Mouse (Mus musculus) intestine, embryonic 15.5 days (tissue): ENCODE data around the gene Mus81. TPM values are rescaled to one million over a fixed set of nuclear protein-coding genes. Genes with fewer than 3 reads are reported as not detected.

Experiments used
- ATAC-seq: fragments of 200-750 bp; cut with Nextera tagmentation; 2 replicates; pipeline ENCODE4 v1.8.0; 2017; ENCODE audit warnings: moderate TSS enrichment, moderate library complexity
- H3K27ac ChIP-seq: fragments of 300-500 bp; sonication (generic); 2 replicates; pipeline ENCODE4 v1.5.1; 2015; ENCODE audit warnings: mild to moderate bottlenecking, inconsistent platforms
- H3K27me3 ChIP-seq: fragments of 300-500 bp; sonication (generic); replicated peaks from 2 replicates; pipeline ENCODE4 v1.6.1; 2015; ENCODE audit warnings: inconsistent platforms
- H3K36me3 ChIP-seq: fragments of 300-500 bp; sonication (generic); 2 replicates; pipeline ENCODE4 v1.6.1; 2015; ENCODE audit warnings: inconsistent platforms
- H3K4me1 ChIP-seq: fragments of 300-500 bp; sonication (generic); replicated peaks from 2 replicates; pipeline ENCODE4 v1.6.1; 2015; ENCODE audit warnings: inconsistent platforms
- H3K4me2 ChIP-seq: fragments of 300-500 bp; sonication (generic); replicated peaks from 2 replicates; pipeline ENCODE4 v1.6.1; 2015; ENCODE audit warnings: mild to moderate bottlenecking, inconsistent platforms
- H3K4me3 ChIP-seq: fragments of 300-500 bp; sonication (generic); replicated peaks from 2 replicates; pipeline ENCODE4 v1.5.1; 2015; ENCODE audit warnings: inconsistent platforms
- H3K9ac ChIP-seq: fragments of 300-500 bp; sonication (generic); 2 replicates; pipeline ENCODE4 v1.6.1; 2015; ENCODE audit warnings: inconsistent platforms
- H3K9me3 ChIP-seq: fragments of 300-500 bp; sonication (generic); 2 replicates; pipeline ENCODE4 v1.6.1; 2016; ENCODE audit warnings: inconsistent platforms
- WGBS: fragments of 180-500 bp; shearing (Covaris S2); methylation state at CpG from one replicate; pipeline ENCODE4 v1.1.7; 2015; 5-methylcytosine and 5-hydroxymethylcytosine counted together
- polyA plus RNA-seq: library from polyadenylated mRNA; unstranded; fragments of >200 nt; fragmentation: Nextera tagmentation; extraction: Ambion mirVana; gene quantifications from 2 replicates; pipeline ENCODE4 v1.2.1, GENCODE M21; 2015

Mus81 gene
- polyA plus RNA-seq = 29.5 and 29.8 TPM in 2 replicates

DNA sequence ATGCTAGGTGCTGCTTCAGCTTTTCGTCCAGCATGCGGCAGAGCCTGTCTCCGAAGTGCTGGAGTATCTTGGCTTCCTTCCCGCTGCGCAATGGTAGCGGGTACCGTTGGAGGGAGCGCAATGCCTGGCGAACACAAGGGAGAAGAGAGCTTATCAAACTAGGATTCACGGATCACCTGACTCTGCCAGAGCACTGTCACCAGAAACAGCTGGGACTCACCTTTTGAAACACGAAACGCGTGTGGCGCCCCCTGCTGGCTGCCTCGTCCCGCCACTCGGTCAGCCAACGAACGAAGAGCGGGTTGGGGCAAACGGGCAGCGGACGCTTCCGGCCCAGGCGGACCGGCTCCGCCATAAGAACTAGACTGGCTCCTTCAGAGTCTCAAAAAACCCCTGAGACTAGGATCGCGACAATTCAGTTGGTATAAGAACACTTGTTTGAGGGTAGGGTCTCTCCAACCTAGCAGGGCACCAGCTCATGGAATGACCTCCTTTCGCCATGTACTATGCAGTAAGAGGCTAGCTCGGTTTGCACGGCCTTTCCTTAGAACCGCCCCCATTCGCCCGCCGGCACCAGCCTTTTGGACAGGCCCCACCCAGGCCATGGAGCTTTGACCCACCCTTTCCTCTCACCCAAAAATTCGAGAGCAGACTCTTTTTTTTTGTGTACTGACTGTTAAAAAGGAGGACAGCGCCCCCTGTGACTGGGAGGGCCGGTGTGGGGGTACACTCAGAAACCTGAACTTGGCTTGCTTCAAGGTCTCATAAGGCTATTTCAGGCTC is at the start of gene Mus81:
TSS of gene Mus81 (minus strand) at position 635 of the 783 bp plus-strand sequence.
- Histone ChIP-seq H3K27ac (peak within 1 kb of the TSS; percentile 99), H3K36me3 (peaks cover 10% of the 10 kb centered on the region), H3K27me3 (no peaks in the 10 kb centered on the region), H3K4me1 (peaks cover 26% of the 10 kb centered on the region), H3K4me2 (peak within 1 kb of the TSS; percentile 87), H3K9me3 (no peaks in the 10 kb centered on the region), H3K4me3 (peak within 1 kb of the TSS; percentile 53), H3K9ac (peak within 1 kb of the TSS; percentile 58)
- WGBS = under 1% methylated on average over 39 of the region's 39 CpGs
- peak; percentile 75 for ATAC-seq

DNA sequence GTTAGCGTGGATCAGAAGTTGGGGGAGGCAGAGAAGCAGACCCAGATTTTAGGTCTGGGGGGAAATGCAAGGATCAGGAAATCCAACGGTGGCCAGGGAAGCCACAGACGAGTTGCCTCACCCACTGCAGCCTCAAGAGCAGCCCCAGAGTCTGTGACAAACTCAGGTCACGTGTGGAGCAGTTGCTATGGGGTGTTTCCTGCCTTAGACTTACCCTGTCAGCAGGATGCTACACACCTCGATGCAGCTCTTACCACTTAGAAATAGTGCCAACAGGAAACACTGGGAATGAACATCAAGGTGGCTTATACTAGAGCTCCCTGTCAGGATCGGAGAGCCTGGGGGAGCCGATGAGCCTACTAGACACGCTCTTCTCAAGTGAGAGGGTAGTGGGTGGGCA is 44.3 kb upstream of the Mus81 start:
- Histone ChIP-seq H3K4me1 (peaks cover 12% of the 10 kb centered on the region; the same call in 1 of the 2 replicates), H3K36me3 (no peaks in the 10 kb centered on the region), H3K4me2 (no peak overlapping the region), H3K4me3 (no peak overlapping the region), H3K9ac (no peak overlapping the region), H3K27me3 (no peaks in the 10 kb centered on the region), H3K27ac (no peak overlapping the region), H3K9me3 (no peaks in the 10 kb centered on the region)
- whole genome bisulfite sequencing = 67% methylated on average over 8 of the region's 8 CpGs
- no peak for ATAC-seq

DNA sequence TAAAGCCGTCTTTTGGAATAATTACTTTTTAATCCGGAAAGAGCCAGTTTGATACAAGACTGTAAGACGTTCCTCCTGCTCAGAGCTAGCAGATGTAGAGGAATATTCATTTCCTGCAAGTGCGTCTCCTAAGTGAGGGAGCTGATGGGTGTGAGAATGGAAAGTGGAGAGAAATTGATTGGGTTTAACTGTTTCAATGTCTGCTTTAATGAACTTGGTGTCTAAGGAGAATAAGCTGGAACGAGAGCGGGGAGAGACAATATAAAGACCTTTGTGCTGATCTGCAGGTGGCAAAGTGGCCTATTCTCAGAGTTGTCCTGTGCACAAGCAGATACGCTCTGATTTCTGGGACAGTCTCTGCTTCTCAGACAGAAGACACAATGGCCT is 41.9 kb upstream of the Mus81 start:
- peak overlapping the region; percentile 91 for H3K27ac ChIP-seq
- peaks cover 12% of the 10 kb centered on the region; the same call in 1 of the 2 replicates for H3K4me1 ChIP-seq
- H3K9me3 ChIP-seq = no peaks in the 10 kb centered on the region
- H3K9ac ChIP-seq = no peak overlapping the region
- no peak; the same call in 1 of the 2 replicates for ATAC-seq
- 54% methylated on average over 7 of the region's 7 CpGs for WGBS
- peak overlapping the region; percentile 63 for H3K4me2 ChIP-seq
- no peak overlapping the region; the same call in 1 of the 2 replicates for H3K4me3 ChIP-seq
- no peaks in the 10 kb centered on the region for H3K27me3 ChIP-seq
- no peaks in the 10 kb centered on the region for H3K36me3 ChIP-seq

DNA sequence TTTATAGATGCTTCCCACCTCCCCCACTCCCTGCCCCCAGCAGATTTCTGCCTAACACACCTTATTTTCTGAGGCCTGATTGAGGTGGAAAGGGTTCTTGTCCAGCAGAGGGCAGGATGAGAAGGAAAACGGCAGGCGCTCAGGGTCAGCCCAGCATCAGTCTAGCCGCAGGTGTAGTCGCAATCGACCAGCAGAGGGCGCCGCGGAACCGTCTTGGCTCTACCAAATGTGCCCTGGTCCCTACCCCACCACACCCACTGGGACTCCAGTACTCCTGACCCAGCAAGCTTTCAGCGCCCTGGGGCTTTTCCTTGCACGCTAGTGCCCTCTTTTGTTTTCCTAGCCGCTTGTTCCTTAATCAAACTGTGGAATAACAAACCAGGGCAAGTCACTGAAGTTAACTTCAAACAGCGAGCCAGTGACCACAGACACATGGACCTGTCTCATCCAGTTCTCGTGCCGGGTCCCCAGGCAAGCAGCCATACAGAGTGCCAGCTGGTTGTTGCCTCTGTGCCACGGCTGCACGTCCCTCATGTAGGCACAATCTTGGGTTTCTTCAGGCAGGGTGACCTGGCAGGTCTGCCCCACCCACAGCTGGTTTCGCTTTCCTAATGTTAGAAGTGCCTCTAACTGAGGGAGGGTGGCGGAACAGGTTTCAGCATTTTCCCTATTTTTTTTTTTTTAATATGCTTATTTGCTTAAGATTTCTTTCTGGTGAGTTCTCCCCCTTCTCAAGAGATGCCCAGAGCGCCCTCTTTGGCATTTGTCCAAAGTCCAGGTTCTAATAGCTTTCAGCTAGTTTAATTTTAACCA is 41.3 kb upstream of the Mus81 start:
- Histone ChIP-seq H3K27me3 (no peaks in the 10 kb centered on the region), H3K27ac (peak overlapping the region; percentile 91), H3K4me1 (peaks cover 12% of the 10 kb centered on the region; the same call in 1 of the 2 replicates), H3K9ac (peak overlapping the region; percentile 20; the same call in 1 of the 2 replicates), H3K4me2 (peak overlapping the region; percentile 63), H3K4me3 (peak overlapping the region; percentile 26), H3K36me3 (no peaks in the 10 kb centered on the region), H3K9me3 (no peaks in the 10 kb centered on the region)
- WGBS = 14% methylated on average over 20 of the region's 20 CpGs
- peak; percentile 98 for ATAC-seq

DNA sequence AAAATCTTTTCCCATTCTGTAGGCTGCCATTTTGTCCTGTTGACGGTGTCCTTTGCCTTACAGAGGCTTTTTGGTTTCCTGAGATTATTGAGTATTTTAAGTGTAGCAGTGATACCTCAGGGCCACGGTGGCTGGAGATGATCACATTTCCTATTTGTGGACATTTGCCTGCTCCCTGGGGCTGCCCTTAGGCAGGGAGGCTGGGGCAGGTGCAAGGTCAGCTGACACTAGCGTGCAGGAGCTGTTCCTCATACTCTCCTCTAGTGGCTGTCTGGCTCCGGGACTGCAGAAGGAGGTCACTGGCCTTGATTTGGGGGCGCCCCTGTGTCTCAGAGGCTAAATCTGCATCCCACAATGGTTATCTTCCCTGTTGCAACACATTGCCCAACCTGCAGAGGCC is 37.0 kb upstream of the Mus81 start:
- no peak overlapping the region for H3K4me3 ChIP-seq
- no peaks in the 10 kb centered on the region for H3K9me3 ChIP-seq
- H3K36me3 ChIP-seq = no peaks in the 10 kb centered on the region
- no peak overlapping the region for H3K9ac ChIP-seq
- 67% methylated on average over 5 of the region's 5 CpGs for WGBS
- ATAC-seq = no peak
- no peak overlapping the region for H3K4me2 ChIP-seq
- peaks cover 4% of the 10 kb centered on the region; the same call in 1 of the 2 replicates for H3K4me1 ChIP-seq
- H3K27me3 ChIP-seq = no peaks in the 10 kb centered on the region
- no peak overlapping the region for H3K27ac ChIP-seq

DNA sequence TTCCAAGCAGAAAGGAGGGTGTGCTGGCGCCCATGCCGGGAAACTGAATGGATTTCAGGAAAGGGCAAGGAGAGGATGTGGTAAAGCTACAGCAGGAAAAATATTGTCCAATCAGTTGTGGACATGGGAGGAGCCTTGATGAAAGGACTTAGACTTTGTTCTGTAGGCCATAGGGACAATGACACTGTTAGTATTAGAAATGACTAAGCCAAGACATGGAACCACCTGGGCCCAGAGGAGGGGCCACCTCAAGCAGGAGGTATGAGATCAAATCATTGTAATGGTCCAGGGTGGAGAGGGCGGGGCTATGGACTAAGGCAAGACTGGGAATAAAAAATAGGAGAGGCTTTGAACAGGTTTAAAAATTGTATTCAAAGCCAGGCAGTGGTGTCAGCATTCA is 30.5 kb upstream of the Mus81 start:
- Histone ChIP-seq H3K4me3 (no peak overlapping the region), H3K9me3 (no peaks in the 10 kb centered on the region), H3K27ac (no peak overlapping the region), H3K4me1 (peaks cover 13% of the 10 kb centered on the region; the same call in 1 of the 2 replicates), H3K9ac (no peak overlapping the region), H3K4me2 (no peak overlapping the region), H3K27me3 (no peaks in the 10 kb centered on the region), H3K36me3 (no peaks in the 10 kb centered on the region)
- 87% methylated on average over 3 of the region's 3 CpGs for WGBS
- peak; percentile 66 for ATAC-seq

DNA sequence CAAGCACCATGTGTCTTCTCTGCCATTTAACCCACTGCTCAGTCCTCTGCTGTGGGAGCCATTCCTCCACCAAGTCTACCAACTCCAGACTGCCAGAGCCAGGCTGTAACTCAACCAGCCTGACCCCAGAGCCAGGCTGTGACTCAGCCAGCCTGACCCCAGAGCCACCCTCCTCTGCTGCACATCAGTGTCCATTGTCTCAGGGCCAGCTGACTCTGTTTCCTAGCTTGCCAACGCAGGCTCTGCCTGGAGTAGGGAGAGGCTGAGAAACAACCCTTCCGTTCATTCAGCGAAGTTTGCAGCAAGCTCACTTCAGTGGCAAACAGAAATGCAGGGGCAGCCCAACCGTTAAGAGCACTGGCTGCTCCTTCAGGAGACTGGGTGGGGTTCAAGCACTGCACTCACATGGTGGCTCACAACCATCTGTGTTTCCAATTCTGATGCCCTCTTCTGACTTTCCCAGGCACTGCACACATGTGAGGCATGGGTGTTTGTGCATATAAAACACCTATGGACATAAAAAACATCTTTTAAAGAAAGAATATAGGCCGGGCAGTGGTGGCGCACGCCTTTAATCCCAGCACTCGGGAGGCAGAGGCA is 28.8 kb upstream of the Mus81 start:
- no peak overlapping the region for H3K4me3 ChIP-seq
- no peaks in the 10 kb centered on the region for H3K27me3 ChIP-seq
- H3K9ac ChIP-seq = no peak overlapping the region
- H3K9me3 ChIP-seq = no peaks in the 10 kb centered on the region
- H3K4me1 ChIP-seq = peaks cover 13% of the 10 kb centered on the region; the same call in 1 of the 2 replicates
- H3K27ac ChIP-seq = no peak overlapping the region
- 75% methylated on average over 8 of the region's 8 CpGs for WGBS
- H3K4me2 ChIP-seq = no peak overlapping the region
- ATAC-seq = no peak
- no peaks in the 10 kb centered on the region for H3K36me3 ChIP-seq

DNA sequence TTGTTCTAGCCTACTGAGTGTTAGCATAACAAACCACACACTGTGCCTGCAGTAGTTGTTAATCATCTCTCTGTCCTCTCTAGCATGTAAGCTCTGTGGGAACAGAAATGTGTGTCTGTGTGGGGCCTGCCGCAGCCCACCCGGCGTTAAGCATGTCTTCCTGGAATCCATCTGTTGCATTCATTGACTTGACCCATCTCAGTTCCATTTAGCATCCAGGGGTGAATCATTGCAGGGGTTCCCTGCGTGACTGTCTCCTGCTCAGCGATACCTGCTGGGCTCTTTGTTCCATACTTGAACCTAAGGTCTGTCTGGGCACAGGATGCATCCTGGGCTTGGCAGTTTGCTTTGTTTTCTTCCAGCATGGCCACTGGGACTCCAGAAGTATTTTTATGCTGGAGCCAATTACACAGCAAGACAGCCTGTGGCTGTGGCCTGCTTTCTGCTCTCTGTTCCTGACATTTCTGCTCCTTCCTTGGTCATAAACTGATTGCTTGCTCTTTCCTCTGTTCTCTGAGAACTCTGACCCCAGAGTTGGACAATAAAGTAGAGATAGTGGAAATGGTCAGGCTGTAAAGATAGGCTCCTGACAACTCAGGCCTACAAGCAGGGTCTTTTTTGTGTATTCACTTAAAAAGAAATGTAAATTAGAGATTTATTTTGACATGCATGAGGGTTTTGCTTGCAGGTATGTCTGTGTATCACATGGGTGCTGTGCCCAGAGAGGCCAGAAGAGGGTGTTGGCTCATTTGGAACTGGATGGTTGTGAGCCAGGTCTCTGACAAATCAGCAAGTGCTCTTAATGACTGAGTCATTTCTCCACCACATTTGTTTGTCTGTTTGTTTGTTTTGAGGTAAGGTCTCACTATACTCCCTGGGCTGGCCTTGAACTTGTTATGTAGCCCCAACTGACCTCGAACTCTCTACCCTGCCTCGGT is 27.9 kb upstream of the Mus81 start:
- peak; percentile 59 for ATAC-seq
- Histone ChIP-seq H3K27ac (peak overlapping the region; percentile 55), H3K9ac (no peak overlapping the region), H3K4me3 (no peak overlapping the region), H3K27me3 (no peaks in the 10 kb centered on the region), H3K9me3 (no peaks in the 10 kb centered on the region), H3K4me1 (peaks cover 13% of the 10 kb centered on the region; the same call in 1 of the 2 replicates), H3K4me2 (no peak overlapping the region), H3K36me3 (no peaks in the 10 kb centered on the region)
- 70% methylated on average over 7 of the region's 7 CpGs for WGBS

DNA sequence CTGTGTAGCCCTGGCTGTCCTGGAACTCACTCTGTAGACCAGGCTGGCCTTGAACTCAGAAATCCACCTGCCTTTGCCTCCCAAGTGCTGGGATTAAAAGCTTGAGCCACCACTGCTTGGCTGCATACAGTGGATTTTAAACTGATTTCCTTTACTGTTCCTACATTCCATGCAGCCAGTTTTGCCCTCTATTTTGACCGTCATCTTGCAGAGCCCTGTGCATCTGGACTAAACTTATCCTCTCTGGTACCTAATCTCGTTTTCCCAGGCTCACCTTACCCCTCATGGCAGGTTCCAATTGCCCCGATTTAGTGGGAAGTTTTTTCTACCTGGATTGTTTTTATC is 24.8 kb upstream of the Mus81 start:
- Histone ChIP-seq H3K4me1 (peaks cover 22% of the 10 kb centered on the region), H3K4me2 (no peak overlapping the region), H3K36me3 (no peaks in the 10 kb centered on the region), H3K27ac (no peak overlapping the region), H3K9ac (no peak overlapping the region), H3K4me3 (no peak overlapping the region), H3K9me3 (no peaks in the 10 kb centered on the region), H3K27me3 (no peaks in the 10 kb centered on the region)
- no peak for ATAC-seq
- WGBS = 89% methylated on average over 3 of the region's 3 CpGs

DNA sequence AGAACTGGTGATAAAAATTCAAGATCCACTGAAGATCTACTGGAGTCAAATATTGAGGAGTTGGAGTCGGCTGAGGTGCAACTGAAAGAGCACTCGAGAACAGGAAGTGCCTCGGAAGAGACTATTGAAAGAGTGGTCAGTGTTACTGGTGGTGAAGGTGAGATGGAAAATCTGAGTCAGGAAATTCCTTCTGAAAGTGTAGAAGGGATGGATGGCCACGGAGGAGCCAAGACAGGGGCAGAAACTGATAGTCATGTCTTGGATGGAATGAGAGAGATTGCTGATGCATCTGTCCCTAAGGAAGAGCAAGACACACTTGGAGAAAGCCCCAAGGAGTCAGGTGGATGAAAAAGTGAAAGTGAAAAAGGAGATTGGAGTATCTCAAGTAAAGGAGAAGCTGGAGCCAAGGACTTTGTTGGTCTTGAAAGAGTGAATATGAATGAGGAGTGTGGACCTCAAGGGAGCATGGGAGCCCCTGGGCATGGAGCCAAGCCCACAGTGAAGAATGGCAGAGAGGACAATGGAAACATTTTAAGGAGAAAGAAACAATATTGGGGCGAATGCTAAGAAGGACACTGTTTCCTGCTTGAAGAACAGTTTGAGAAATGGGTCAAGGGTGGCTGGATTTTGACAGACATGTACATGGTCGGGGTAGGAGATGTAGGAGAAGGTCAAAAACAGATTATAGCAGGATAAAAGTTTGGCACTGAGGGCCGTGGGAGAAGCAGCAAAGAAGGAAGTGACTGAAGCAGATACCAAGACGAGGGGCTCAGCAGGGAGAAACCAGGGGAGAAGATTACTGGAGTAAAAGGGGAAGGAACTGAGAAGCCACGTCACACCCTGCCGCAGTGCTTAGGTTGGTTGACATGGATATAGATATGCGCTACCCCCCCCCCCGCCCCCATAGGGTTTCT is 24.1 kb upstream of the Mus81 start:
- H3K4me3 ChIP-seq = no peak overlapping the region
- no peak overlapping the region for H3K27ac ChIP-seq
- peaks cover 22% of the 10 kb centered on the region for H3K4me1 ChIP-seq
- no peaks in the 10 kb centered on the region for H3K36me3 ChIP-seq
- no peaks in the 10 kb centered on the region for H3K9me3 ChIP-seq
- no peaks in the 10 kb centered on the region for H3K27me3 ChIP-seq
- 77% methylated on average over 12 of the region's 12 CpGs for WGBS
- no peak overlapping the region for H3K9ac ChIP-seq
- peak overlapping the region; percentile 17 for H3K4me2 ChIP-seq
- no peak for ATAC-seq
